Mouse (Mus musculus): ENCODE measurements at regions not wholly inside any gene's neighbourhood (a gene's known extent, or its start where the extent isn't known, plus 50 kb on each side); places are given as distances from the start of the nearest gene placed in this dataset.

- Histone ChIP-seq H3K36me3 (ENCODE audit: control insufficient read depth, insufficient read depth, low read length) (no peaks in the 10 kb centered on the region), H3K4me1 (ENCODE audit: control insufficient read depth, insufficient read depth, insufficient read length) (no peaks in the 10 kb centered on the region), H3K27ac (ENCODE audit: insufficient read depth, low read length) (no peak overlapping the region), H3K27me3 (ENCODE audit: control insufficient read depth, insufficient read depth, low read length) (no peaks in the 10 kb centered on the region), H3K4me3 (ENCODE audit: extremely low read depth, insufficient read depth, insufficient read length) (no peak overlapping the region)
- no peak for TF ChIP-seq CTCF (IDR thresholded peaks at IDR 0.05; ENCODE audit: extremely low read depth, insufficient read depth, insufficient read length, insufficient replicate concordance)
- TF ChIP-seq POLR2A (IDR thresholded peaks at IDR 0.05; ENCODE audit: low read depth, low read length): no peak
- DNase-seq (ENCODE audit: low read depth in 1 of 2, low spot score in 2 of 2): no peak
- WGBS: 79% methylated on average over 9 of the region's 9 CpGs
Observed at GRCm38 (mm10) chr5:133937967-133938918, 161.3 kb upstream of the Castor2 start.

- H3K27ac ChIP-seq (ENCODE audit: insufficient read depth, low read length): no peak overlapping the region
- H3K27me3 ChIP-seq (ENCODE audit: control insufficient read depth, insufficient read depth, low read length): no peaks in the 10 kb centered on the region
- H3K4me3 ChIP-seq (ENCODE audit: extremely low read depth, insufficient read depth, insufficient read length): no peak overlapping the region
- no peaks in the 10 kb centered on the region for H3K4me1 ChIP-seq (ENCODE audit: control insufficient read depth, insufficient read depth, insufficient read length)
- TF ChIP-seq POLR2A (IDR thresholded peaks at IDR 0.05; ENCODE audit: low read depth, low read length) (no peak), CTCF (IDR thresholded peaks at IDR 0.05; ENCODE audit: extremely low read depth, insufficient read depth, insufficient read length, insufficient replicate concordance) (no peak)
- no peak for DNase-seq (ENCODE audit: low read depth in 1 of 2, low spot score in 2 of 2)
- 85% methylated on average over 6 of the region's 6 CpGs for WGBS
- H3K36me3 ChIP-seq (ENCODE audit: control insufficient read depth, insufficient read depth, low read length): no peaks in the 10 kb centered on the region
Observed at GRCm38 (mm10) chr5:133935451-133935850, 164.1 kb upstream of the Castor2 start.

GRCm38 (mm10) chr5:133935006-133935405 is 164.5 kb upstream of the Castor2 start:
- no peak for TF ChIP-seq POLR2A (IDR thresholded peaks at IDR 0.05; ENCODE audit: low read depth, low read length)
- Histone ChIP-seq H3K4me1 (ENCODE audit: control insufficient read depth, insufficient read depth, insufficient read length) (no peaks in the 10 kb centered on the region), H3K36me3 (ENCODE audit: control insufficient read depth, insufficient read depth, low read length) (no peaks in the 10 kb centered on the region), H3K4me3 (ENCODE audit: extremely low read depth, insufficient read depth, insufficient read length) (no peak overlapping the region), H3K27ac (ENCODE audit: insufficient read depth, low read length) (no peak overlapping the region), H3K27me3 (ENCODE audit: control insufficient read depth, insufficient read depth, low read length) (no peaks in the 10 kb centered on the region)
- 70% methylated on average over 6 of the region's 6 CpGs for WGBS
- DNase-seq (ENCODE audit: low read depth in 1 of 2, low spot score in 2 of 2): no peak

GRCm38 (mm10) chr5:133930101-133930500 is 169.4 kb upstream of the Castor2 start:
- WGBS: 88% methylated on average over 5 of the region's 5 CpGs
- H3K36me3 ChIP-seq (ENCODE audit: control insufficient read depth, insufficient read depth, low read length): no peaks in the 10 kb centered on the region
- H3K27me3 ChIP-seq (ENCODE audit: control insufficient read depth, insufficient read depth, low read length): no peaks in the 10 kb centered on the region
- DNase-seq (ENCODE audit: low read depth in 1 of 2, low spot score in 2 of 2): no peak
- no peak for TF ChIP-seq CTCF (IDR thresholded peaks at IDR 0.05; ENCODE audit: extremely low read depth, insufficient read depth, insufficient read length, insufficient replicate concordance)
- no peak for TF ChIP-seq POLR2A (IDR thresholded peaks at IDR 0.05; ENCODE audit: low read depth, low read length)
- no peak overlapping the region for H3K4me3 ChIP-seq (ENCODE audit: extremely low read depth, insufficient read depth, insufficient read length)
- H3K4me1 ChIP-seq (ENCODE audit: control insufficient read depth, insufficient read depth, insufficient read length): no peaks in the 10 kb centered on the region
- no peak overlapping the region for H3K27ac ChIP-seq (ENCODE audit: insufficient read depth, low read length)

- 74% methylated on average over 5 of the region's 5 CpGs for WGBS
Observed at GRCm38 (mm10) chr5:133927054-133927453, 172.5 kb upstream of the Castor2 start.

GRCm38 (mm10) chr5:133925184-133925900 is 174.2 kb upstream of the Castor2 start:
- no peak for TF ChIP-seq CTCF (IDR thresholded peaks at IDR 0.05; ENCODE audit: extremely low read depth, insufficient read depth, insufficient read length, insufficient replicate concordance)
- no peak for TF ChIP-seq POLR2A (IDR thresholded peaks at IDR 0.05; ENCODE audit: low read depth, low read length)

More at GRCm38 (mm10) chr5:133927054-133927453, 172.5 kb upstream of the Castor2 start:
- no peaks in the 10 kb centered on the region for H3K36me3 ChIP-seq (ENCODE audit: control insufficient read depth, insufficient read depth, low read length)
- no peak for DNase-seq (ENCODE audit: low read depth in 1 of 2, low spot score in 2 of 2)
- H3K4me3 ChIP-seq (ENCODE audit: extremely low read depth, insufficient read depth, insufficient read length): no peak overlapping the region
- no peak overlapping the region for H3K27ac ChIP-seq (ENCODE audit: insufficient read depth, low read length)
- H3K27me3 ChIP-seq (ENCODE audit: control insufficient read depth, insufficient read depth, low read length): no peaks in the 10 kb centered on the region
- H3K4me1 ChIP-seq (ENCODE audit: control insufficient read depth, insufficient read depth, insufficient read length): no peaks in the 10 kb centered on the region
- TF ChIP-seq CTCF (IDR thresholded peaks at IDR 0.05; ENCODE audit: extremely low read depth, insufficient read depth, insufficient read length, insufficient replicate concordance) (no peak), POLR2A (IDR thresholded peaks at IDR 0.05; ENCODE audit: low read depth, low read length) (no peak)

More at GRCm38 (mm10) chr5:133925184-133925900, 174.2 kb upstream of the Castor2 start:
- no peaks in the 10 kb centered on the region for H3K27me3 ChIP-seq (ENCODE audit: control insufficient read depth, insufficient read depth, low read length)
- 39% methylated on average over 5 of the region's 5 CpGs for WGBS
- H3K27ac ChIP-seq (ENCODE audit: insufficient read depth, low read length): no peak overlapping the region
- no peaks in the 10 kb centered on the region for H3K36me3 ChIP-seq (ENCODE audit: control insufficient read depth, insufficient read depth, low read length)
- H3K4me1 ChIP-seq (ENCODE audit: control insufficient read depth, insufficient read depth, insufficient read length): no peaks in the 10 kb centered on the region
- H3K4me3 ChIP-seq (ENCODE audit: extremely low read depth, insufficient read depth, insufficient read length): no peak overlapping the region
- DNase-seq (ENCODE audit: low read depth in 1 of 2, low spot score in 2 of 2): no peak
